Mouse (Mus musculus): Measurements from ENCODE around the gene Tgm1.

The Tgm1 gene

GRCm38 (mm10) chr14:55724411-55724871 is 10.7 kb upstream of the Tgm1 start:
- no peak for DNase-seq (ENCODE audit: low read depth, low spot score)

GRCm38 (mm10) chr14:55723433-55723832 is 9.7 kb upstream of the Tgm1 start:
- DNase-seq (ENCODE audit: low read depth, low spot score): no peak

- DNase-seq (ENCODE audit: low read depth, low spot score): no peak
Measured at GRCm38 (mm10) chr14:55722438-55722945, 8.8 kb upstream of the Tgm1 start.

- peak; percentile 98 for DNase-seq (ENCODE audit: low read depth, low spot score)
Measured at GRCm38 (mm10) chr14:55721700-55722437, 8.1 kb upstream of the Tgm1 start, which contains the start of gene Rabggta. Gene Rabggta, minus strand, starts transcription at chr14:55722263.

- no peak for DNase-seq (ENCODE audit: low read depth, low spot score)
Measured at GRCm38 (mm10) chr14:55721076-55721475, 7.3 kb upstream of the Tgm1 start.

DNA sequence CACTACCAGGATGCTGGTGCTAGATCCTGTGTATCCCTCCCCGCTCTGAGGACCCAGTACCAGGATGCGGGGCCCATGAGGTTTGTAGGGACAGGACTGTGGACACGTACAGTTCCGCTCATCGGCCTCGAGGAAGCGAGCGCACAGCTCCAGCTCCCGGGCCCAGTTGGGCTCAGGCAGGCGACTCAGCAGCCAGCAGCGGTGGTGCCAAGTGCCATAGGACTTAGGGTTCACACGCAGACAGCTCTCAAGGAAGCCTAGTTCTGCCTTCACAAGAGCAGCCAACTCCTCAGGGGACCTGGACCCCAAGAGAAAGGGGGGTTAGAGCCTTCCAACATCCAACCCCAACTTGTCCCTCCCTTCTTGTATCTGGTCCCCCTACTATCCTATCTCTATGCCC is 6.9 kb upstream of the Tgm1 start:
- DNase-seq (ENCODE audit: low read depth, low spot score): no peak

DNA sequence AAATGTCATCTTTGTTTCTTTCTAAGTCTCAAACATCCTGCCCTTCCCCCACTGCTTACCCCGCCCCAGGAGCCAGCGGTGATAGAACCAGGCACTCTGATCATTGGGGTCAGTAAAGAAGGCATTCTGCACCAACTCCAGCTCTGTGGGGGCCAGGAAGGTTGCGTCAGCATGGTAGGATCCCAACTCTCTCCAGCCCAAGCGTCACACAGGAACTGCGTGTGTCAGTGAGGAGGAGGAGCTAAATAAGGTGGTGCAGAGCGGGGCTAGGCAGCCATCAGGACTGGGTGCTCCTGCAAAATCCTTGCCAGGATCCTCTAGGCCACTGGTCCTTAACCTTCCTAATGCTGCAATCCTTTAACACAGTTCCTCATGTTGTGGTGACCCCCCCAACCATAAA is 6.0 kb upstream of the Tgm1 start:
- DNase-seq (ENCODE audit: low read depth, low spot score): peak; percentile 33

GRCm38 (mm10) chr14:55716884-55717283 is 3.2 kb upstream of the Tgm1 start:
- no peak for DNase-seq (ENCODE audit: low read depth, low spot score)

DNA sequence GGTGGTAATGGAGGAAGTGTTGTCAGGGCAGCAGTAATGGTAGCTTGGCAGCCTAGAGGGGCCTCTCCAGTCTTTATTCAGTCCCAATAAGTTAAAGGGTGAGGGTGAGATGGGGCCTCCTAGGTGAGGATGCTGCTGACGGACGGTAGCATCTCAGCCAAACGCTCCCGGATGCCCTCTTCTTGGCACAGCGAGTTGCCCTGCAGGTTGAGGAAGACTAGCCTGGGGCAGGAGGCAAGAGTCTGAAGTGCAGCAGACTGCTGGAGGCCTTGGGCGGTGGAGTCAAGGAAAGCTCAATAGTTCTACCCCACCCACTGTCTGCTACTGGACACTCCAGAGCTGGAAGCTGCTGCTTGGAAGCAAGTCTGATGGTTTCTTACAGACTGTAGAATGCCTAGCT is 2.5 kb upstream of the Tgm1 start:
- DNase-seq (ENCODE audit: low read depth, low spot score): no peak

DNA sequence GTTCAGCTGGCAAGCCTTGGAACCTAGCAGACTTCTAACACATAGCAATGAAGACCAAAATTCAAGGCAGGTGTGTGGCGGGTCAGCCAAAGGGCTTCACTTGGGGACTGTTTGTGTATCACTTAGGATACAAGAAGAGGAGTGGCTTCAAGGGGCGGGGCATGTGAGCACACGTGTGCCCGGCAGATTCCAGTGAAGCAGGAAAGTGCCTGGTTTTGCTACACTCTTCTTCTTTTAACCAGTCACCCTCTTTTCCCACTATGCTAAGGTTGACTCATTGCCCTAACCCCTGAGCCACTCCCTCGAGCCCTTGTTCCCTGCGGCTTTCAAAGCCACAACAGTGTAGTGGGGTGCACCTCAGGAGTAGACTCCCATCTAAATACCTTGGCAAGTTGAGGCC is 1.2 kb upstream of the Tgm1 start:
- peak; percentile 51 for DNase-seq (ENCODE audit: low read depth, low spot score)

DNA sequence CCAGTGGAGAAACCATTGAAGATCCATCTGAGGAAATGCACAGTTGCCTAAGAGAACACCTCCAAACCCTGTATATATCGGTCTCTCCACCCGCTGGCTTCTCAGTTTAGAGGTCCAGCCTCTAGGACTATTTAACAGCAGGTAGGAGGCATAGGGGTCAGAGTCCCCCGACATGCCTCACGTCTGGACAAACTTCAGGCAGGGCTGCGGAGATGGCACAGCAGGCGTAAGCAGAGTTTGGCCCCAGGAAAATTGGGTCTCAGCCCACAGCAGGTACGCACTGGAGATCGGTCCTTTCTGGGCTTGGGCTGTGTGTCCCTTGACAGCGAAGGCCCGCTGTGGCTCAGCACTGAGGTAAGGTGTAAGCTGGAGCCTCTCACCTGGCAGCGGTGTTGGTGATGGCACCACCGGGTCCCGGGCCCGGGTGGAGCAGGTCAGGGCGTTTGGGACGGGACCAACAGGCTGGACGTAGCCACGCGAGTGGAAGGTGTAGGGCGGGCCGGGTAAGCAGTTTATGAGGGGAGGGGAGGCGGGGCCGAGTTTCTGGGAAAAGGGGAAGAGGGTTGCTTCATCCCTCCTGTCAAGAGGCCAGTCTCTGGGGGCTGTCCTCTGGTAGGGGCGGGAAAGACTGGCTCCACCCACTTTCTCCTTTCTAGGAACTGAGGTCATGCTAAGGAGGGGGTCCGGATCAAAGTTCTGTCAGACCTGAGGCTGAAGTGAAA is 558 bp downstream of the Tgm1 start:
- peak; percentile 72 for DNase-seq (ENCODE audit: low read depth, low spot score)

DNA sequence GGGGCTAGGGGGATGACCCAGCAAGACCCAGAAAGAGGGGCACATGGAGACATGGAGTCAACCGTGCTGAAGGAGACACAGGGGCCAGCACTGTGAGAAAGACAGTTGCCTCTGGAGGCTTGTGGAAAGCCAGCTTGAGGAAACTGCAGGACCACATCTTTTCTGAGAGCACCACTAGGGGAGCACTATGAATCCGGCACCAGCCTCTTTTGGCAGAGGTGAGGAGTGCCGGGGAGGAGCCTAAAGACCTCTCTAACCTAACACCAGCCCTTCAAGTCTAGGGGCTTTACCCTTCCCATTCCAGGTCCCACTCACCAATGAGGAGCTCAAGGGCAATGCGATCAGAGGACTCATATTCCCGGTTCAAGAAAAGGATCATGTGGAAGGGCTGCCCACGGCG is 1.9 kb downstream of the Tgm1 start:
- DNase-seq (ENCODE audit: low read depth, low spot score): peak; percentile 63

GRCm38 (mm10) chr14:55709509-55709908 is 4.2 kb downstream of the Tgm1 start:
- peak; percentile 94 for DNase-seq (ENCODE audit: low read depth, low spot score)

DNA sequence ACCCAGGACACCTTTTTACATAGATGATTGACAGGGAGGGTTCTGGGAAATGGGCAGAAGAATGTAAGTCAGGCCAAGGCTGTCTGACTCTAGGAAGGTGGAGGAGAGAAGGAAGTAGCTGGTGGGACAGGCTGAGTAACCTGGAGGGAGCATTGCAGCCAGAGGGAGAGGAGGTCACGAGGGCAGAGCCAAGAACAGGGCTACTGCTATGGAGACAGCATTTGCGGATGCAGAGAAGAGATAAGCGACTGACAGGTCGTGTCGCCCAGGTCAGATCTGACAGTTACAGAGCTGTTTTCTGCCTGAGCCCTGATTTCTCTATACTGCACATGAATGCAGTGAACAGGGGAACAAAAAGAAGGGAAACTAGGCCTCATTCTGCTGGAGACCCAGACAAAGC is 6.3 kb downstream of the Tgm1 start:
- no peak for DNase-seq (ENCODE audit: low read depth, low spot score)

DNA sequence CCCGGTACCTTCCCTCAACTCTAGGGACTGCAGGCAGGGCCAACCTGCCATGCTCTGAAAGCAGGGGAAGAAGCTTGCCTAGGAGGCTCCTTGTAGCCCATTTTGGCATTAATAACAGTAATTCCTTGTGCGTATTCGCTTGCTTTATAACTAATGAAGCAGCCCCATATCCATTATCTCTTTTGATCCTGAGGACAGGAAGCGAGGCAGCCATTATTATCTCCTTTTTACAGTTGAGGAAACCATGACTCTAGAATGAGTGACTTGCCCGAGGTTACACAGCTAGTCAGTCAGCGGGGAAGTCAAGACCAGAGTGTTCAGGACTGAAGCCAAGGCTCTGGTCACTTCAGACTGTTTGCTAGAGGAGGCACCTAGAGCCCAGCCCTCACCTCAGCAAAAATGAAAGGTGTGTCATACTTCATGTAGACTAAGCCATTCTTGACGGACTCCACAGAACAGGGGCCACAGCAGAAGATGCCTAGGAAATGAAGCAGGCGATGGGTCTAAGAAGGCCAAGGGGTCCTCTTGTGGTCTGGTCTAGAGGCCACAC is 7.6 kb downstream of the Tgm1 start:
- DNase-seq (ENCODE audit: low read depth, low spot score): no peak

- DNase-seq (ENCODE audit: low read depth, low spot score): peak; percentile 76
Measured at GRCm38 (mm10) chr14:55702761-55703160, 11.0 kb downstream of the Tgm1 start.

- DNase-seq (ENCODE audit: low read depth, low spot score): no peak
Measured at GRCm38 (mm10) chr14:55701131-55701530, 12.6 kb downstream of the Tgm1 start.

GRCm38 (mm10) chr14:55697226-55697625 is 16.5 kb downstream of the Tgm1 start:
- no peak for DNase-seq (ENCODE audit: low read depth, low spot score)

GRCm38 (mm10) chr14:55689433-55689832 is 24.3 kb downstream of the Tgm1 start:
- no peak for DNase-seq (ENCODE audit: low read depth, low spot score)

DNA sequence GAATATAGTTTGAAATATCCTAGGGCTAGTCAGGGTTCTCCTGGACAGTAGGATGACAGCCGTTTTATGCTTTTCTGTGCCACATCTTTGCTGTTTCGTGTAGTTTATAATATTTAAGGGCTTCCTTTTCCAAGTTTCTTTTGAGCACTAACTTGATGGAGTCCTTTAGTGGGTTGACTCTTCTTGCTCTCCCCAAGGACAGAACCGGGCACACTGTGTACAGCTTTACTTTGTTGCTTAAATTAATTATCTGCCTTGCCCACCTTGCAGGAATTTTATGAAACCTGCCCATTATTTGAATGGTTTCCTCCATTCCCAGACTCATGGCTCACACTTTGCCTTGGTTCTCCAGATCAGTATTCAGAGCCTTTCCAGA is 31.6 kb downstream of the Tgm1 start:
- DNase-seq (ENCODE audit: low read depth, low spot score): no peak

- peak; percentile 98 for DNase-seq (ENCODE audit: low read depth, low spot score)
Measured at GRCm38 (mm10) chr14:55681160-55682117, 32.3 kb downstream of the Tgm1 start, which contains the start of gene Tinf2. Gene Tinf2, minus strand, starts transcription at chr14:55681820.

All from ZHBTc4 (cell line).